Mouse (Mus musculus) forebrain, embryonic 12.5 days (tissue): ENCODE data around the gene Prkag1. TPM values are rescaled to one million over a fixed set of nuclear protein-coding genes. Genes with fewer than 3 reads are reported as not detected.

Experiments used
- ATAC-seq: fragments of 200-750 bp; cut with Nextera tagmentation; 2 replicates; pipeline ENCODE4 v1.8.0; 2017; ENCODE audit warnings: moderate TSS enrichment; ENCODE audit not compliant: low FRiP score
- H3K27ac ChIP-seq: fragments of 300-500 bp; sonication (generic); 2 replicates; pipeline ENCODE4 v1.5.1; 2016; ENCODE audit warnings: mild to moderate bottlenecking
- H3K27me3 ChIP-seq: fragments of 300-500 bp; sonication (generic); 2 replicates; pipeline ENCODE4 v1.6.1; 2016; ENCODE audit warnings: mild to moderate bottlenecking
- H3K36me3 ChIP-seq: fragments of 300-500 bp; sonication (generic); replicated peaks from 2 replicates; pipeline ENCODE4 v1.6.1; 2016; ENCODE audit warnings: mild to moderate bottlenecking
- H3K4me1 ChIP-seq: fragments of 300-500 bp; sonication (generic); 2 replicates; pipeline ENCODE4 v1.6.1; 2016
- H3K4me2 ChIP-seq: fragments of 300-500 bp; sonication (generic); 2 replicates; pipeline ENCODE4 v1.6.1; 2016; ENCODE audit warnings: mild to moderate bottlenecking, moderate library complexity
- H3K4me3 ChIP-seq: fragments of 300-500 bp; sonication (generic); replicated peaks from 2 replicates; pipeline ENCODE4 v1.5.1; 2016; ENCODE audit warnings: mild to moderate bottlenecking
- H3K9ac ChIP-seq: fragments of 300-500 bp; sonication (generic); 2 replicates; pipeline ENCODE4 v1.6.1; 2016; ENCODE audit warnings: mild to moderate bottlenecking
- H3K9me3 ChIP-seq: fragments of 300-500 bp; sonication (generic); 2 replicates; pipeline ENCODE4 v1.6.1; 2016
- WGBS: fragments of 180-500 bp; shearing (Covaris S2); methylation state at CpG from one replicate; pipeline ENCODE4 v1.1.7; 2016; 5-methylcytosine and 5-hydroxymethylcytosine counted together
- polyA plus RNA-seq: library from polyadenylated mRNA; unstranded; fragments of >200 nt; fragmentation: Nextera tagmentation; extraction: Ambion mirVana; gene quantifications from 2 replicates; pipeline ENCODE4 v1.2.1, GENCODE M21; 2016

Gene Prkag1
- polyA plus RNA-seq, 1 experiment from 2014 or later = 85.2 TPM

DNA sequence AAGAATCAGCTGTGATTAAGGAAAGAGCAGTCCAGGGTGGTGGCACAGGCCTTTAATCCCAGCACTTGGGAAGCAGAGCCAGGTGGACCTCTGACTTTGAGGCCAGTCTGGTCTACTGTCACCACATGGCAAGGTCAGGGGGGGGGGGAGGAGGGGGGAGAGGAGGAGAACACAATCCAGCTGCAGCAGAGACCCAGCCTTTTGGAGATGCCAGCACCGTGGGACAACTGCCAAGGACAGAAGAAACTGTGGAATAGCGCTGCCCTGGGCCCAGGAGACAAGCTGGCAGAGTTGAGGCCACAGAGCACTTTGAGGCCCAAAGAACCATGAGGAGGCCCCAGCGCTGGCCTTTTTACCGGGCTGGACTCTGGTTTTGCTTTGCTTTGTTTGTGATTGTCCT lies 65.4 kb downstream of the Prkag1 start:
- ATAC-seq = no peak
- H3K27me3 ChIP-seq = peaks cover 64% of the 10 kb centered on the region

More for the DNA sequence above, 65.4 kb downstream of the Prkag1 start:
- Histone ChIP-seq H3K9me3 (no peaks in the 10 kb centered on the region), H3K36me3 (peaks cover 5% of the 10 kb centered on the region; the same call in 1 of the 2 replicates), H3K9ac (no peak overlapping the region), H3K4me3 (no peak overlapping the region), H3K4me2 (no peak overlapping the region), H3K27ac (no peak overlapping the region), H3K4me1 (peaks cover 19% of the 10 kb centered on the region)
- WGBS = 68% methylated on average over 4 of the region's 4 CpGs

Other genes with a start within 250 kb of the Prkag1 start
- gene Adcy6, start 221.4 kb downstream of the Prkag1 start, polyA plus RNA-seq = 12.9 and 14.2 TPM in 2 replicates
- gene Cacnb3, start 200.7 kb downstream of the Prkag1 start, polyA plus RNA-seq = 77.1 and 80.4 TPM in 2 replicates
- gene Ddx23, start 168.6 kb downstream of the Prkag1 start, polyA plus RNA-seq = 23.9 and 24.1 TPM in 2 replicates
- gene Rnd1, start 154.1 kb downstream of the Prkag1 start, polyA plus RNA-seq = 3.9 TPM in 2 replicates
- 1.5 and 1.7 TPM in 2 replicates for gene Ccdc65, start 123.3 kb downstream of the Prkag1 start, polyA plus RNA-seq
- gene Fkbp11, start 103.3 kb downstream of the Prkag1 start, polyA plus RNA-seq = 6.2 and 8.5 TPM in 2 replicates
- gene Arf3, start 68.3 kb downstream of the Prkag1 start, polyA plus RNA-seq = 58.2 and 58.3 TPM in 2 replicates
- 0.18 and 0.24 TPM in 2 replicates for gene Wnt10b, start 53.4 kb downstream of the Prkag1 start, polyA plus RNA-seq
- 0.18 and 0.61 TPM in 2 replicates for gene Wnt1, start 41.7 kb downstream of the Prkag1 start, polyA plus RNA-seq
- 0.22 TPM in 1 of 2 replicates, not detected in the other for gene Ddn, start 22.0 kb downstream of the Prkag1 start, polyA plus RNA-seq
- 12.5 and 12.7 TPM in 2 replicates for gene Kmt2d, start 39.7 kb upstream of the Prkag1 start, polyA plus RNA-seq
- gene Rhebl1, start 63.0 kb upstream of the Prkag1 start, polyA plus RNA-seq = 20.1 and 23.3 TPM in 2 replicates
- 0.45 and 0.51 TPM in 2 replicates for gene Dhh, start 67.0 kb upstream of the Prkag1 start, polyA plus RNA-seq
- gene Lmbr1l, start 86.7 kb upstream of the Prkag1 start, polyA plus RNA-seq = 30.6 and 41.5 TPM in 2 replicates
- 1,790 and 1,867 TPM in 2 replicates for gene Tuba1b, start 103.0 kb upstream of the Prkag1 start, polyA plus RNA-seq
- gene Gm49450, start 122.0 kb upstream of the Prkag1 start, polyA plus RNA-seq = not detected in 2 replicates
- gene Tuba1a, start 122.2 kb upstream of the Prkag1 start, polyA plus RNA-seq = 7,386 and 7,785 TPM in 2 replicates
- gene Tuba1c, start 198.4 kb upstream of the Prkag1 start, polyA plus RNA-seq = 107 and 111 TPM in 2 replicates
- gene Prph, start 223.7 kb upstream of the Prkag1 start, polyA plus RNA-seq = 0.73 and 1.4 TPM in 2 replicates
- gene Troap, start 243.1 kb upstream of the Prkag1 start, polyA plus RNA-seq = 41.6 and 48.3 TPM in 2 replicates